Mouse (Mus musculus) midbrain, embryonic 14.5 days (tissue): ENCODE results near the gene Atp5h. TPM values are rescaled to one million over a fixed set of nuclear protein-coding genes. Genes with fewer than 3 reads are reported as not detected.
A peak's percentile ranks its signal among the peaks of the same experiment; 100 is the strongest.

ENCODE experiments used
- ATAC-seq: fragments of 200-750 bp; cut with Nextera tagmentation; 2 replicates; pipeline ENCODE4 v1.8.0; 2017; ENCODE audit warnings: moderate number of reproducible peaks, moderate library complexity; ENCODE audit not compliant: low FRiP score, low TSS enrichment
- DNase-seq: peaks from one replicate; pipeline ENCODE4 v3.0.0-alpha.2; 2015
- H3K27ac ChIP-seq: fragments of 300-500 bp; sonication (generic); replicated peaks from 2 replicates; pipeline ENCODE4 v1.5.1; 2014; ENCODE audit warnings: mild to moderate bottlenecking, low read depth, low read length, moderate library complexity
- H3K27me3 ChIP-seq: fragments of 300-500 bp; sonication (generic); 2 replicates; pipeline ENCODE4 v1.6.1; 2014; ENCODE audit warnings: low read length, control low read depth, mixed read lengths; ENCODE audit not compliant: control insufficient read depth, insufficient read depth
- H3K36me3 ChIP-seq: fragments of 300-500 bp; sonication (generic); 2 replicates; pipeline ENCODE4 v1.6.1; 2014; ENCODE audit warnings: low read length, control low read depth; ENCODE audit not compliant: control insufficient read depth, insufficient read depth
- H3K4me1 ChIP-seq: fragments of 300-500 bp; sonication (generic); 2 replicates; pipeline ENCODE4 v1.6.1; 2014; ENCODE audit warnings: mild to moderate bottlenecking, antibody characterized with exemption, low read length, control low read depth; ENCODE audit not compliant: control insufficient read depth, insufficient read depth
- H3K4me2 ChIP-seq: fragments of 300-500 bp; sonication (generic); 2 replicates; pipeline ENCODE4 v1.6.1; 2014; ENCODE audit warnings: mild to moderate bottlenecking, low read length, moderate library complexity
- H3K4me3 ChIP-seq: fragments of 300-500 bp; sonication (generic); replicated peaks from 2 replicates; pipeline ENCODE4 v1.5.1; 2014; ENCODE audit warnings: low read depth, low read length
- H3K9ac ChIP-seq: fragments of 300-500 bp; sonication (generic); replicated peaks from 2 replicates; pipeline ENCODE4 v1.6.1; 2014; ENCODE audit warnings: mild to moderate bottlenecking, low read length, moderate library complexity
- H3K9me3 ChIP-seq: fragments of 300-500 bp; sonication (generic); 2 replicates; pipeline ENCODE4 v1.6.1; 2016; ENCODE audit warnings: low read length, control low read depth, mixed read lengths; ENCODE audit not compliant: control insufficient read depth
- WGBS: fragments of 180-500 bp; shearing (Covaris S2); extraction: QIAGEN DNeasy Blood & Tissue Kit; methylation state at CpG from one replicate; pipeline ENCODE4 v1.1.7; 2014; 5-methylcytosine and 5-hydroxymethylcytosine counted together
- polyA plus RNA-seq: library from polyadenylated mRNA; unstranded; fragments of >200 nt; fragmentation: Nextera tagmentation; extraction: Ambion mirVana; gene quantifications from 2 replicates; pipeline ENCODE4 v1.2.1, GENCODE M21; 2014

The Atp5h gene
- polyA plus RNA-seq, 1 experiment from 2014 or later: 838 TPM

GRCm38 (mm10) chr11:115381743-115382539 is 37.8 kb downstream of the Atp5h start, which contains the start of gene Cdr2l:
Gene Cdr2l, plus strand, starts transcription at chr11:115381916.
- peak within 1 kb of the TSS; percentile 90 for H3K4me2 ChIP-seq
- H3K9ac ChIP-seq: peak within 1 kb of the TSS; percentile 98
- H3K27me3 ChIP-seq: no peaks in the 10 kb centered on the region
- H3K9me3 ChIP-seq: no peaks in the 10 kb centered on the region
- H3K4me1 ChIP-seq: peaks cover 30% of the 10 kb centered on the region
- H3K36me3 ChIP-seq: no peaks in the 10 kb centered on the region
- H3K4me3 ChIP-seq: peak within 1 kb of the TSS; percentile 91
- ATAC-seq: peak; percentile 88
- DNase-seq: peak; percentile 96
- under 1% methylated on average over 76 of the region's 76 CpGs for WGBS
- H3K27ac ChIP-seq: peak within 1 kb of the TSS; percentile 97

- Histone ChIP-seq H3K36me3 (no peaks in the 10 kb centered on the region), H3K9ac (no peak overlapping the region; the same call in 1 of the 2 replicates), H3K27me3 (no peaks in the 10 kb centered on the region), H3K4me3 (peak overlapping the region; percentile 91), H3K9me3 (no peaks in the 10 kb centered on the region), H3K27ac (peak overlapping the region; percentile 97; the same call in 1 of the 2 replicates), H3K4me2 (peak overlapping the region; percentile 90), H3K4me1 (peaks cover 30% of the 10 kb centered on the region)
- 13% methylated on average over 9 of the region's 9 CpGs for WGBS
- no peak for ATAC-seq
- peak; percentile 21 for DNase-seq
Measured at GRCm38 (mm10) chr11:115381276-115381675, 38.5 kb downstream of the Atp5h start.

GRCm38 (mm10) chr11:115377854-115378253 is 41.9 kb downstream of the Atp5h start:
- no peaks in the 10 kb centered on the region for H3K27me3 ChIP-seq
- WGBS: 92% methylated on average over 7 of the region's 7 CpGs
- H3K36me3 ChIP-seq: no peaks in the 10 kb centered on the region
- no peaks in the 10 kb centered on the region for H3K9me3 ChIP-seq
- no peak for DNase-seq
- H3K9ac ChIP-seq: no peak overlapping the region
- ATAC-seq: no peak
- no peak overlapping the region for H3K27ac ChIP-seq
- peaks cover 17% of the 10 kb centered on the region for H3K4me1 ChIP-seq
- no peak overlapping the region for H3K4me2 ChIP-seq
- no peak overlapping the region for H3K4me3 ChIP-seq

GRCm38 (mm10) chr11:115377254-115377653 is 42.5 kb downstream of the Atp5h start:
- Histone ChIP-seq H3K9ac (no peak overlapping the region), H3K4me2 (no peak overlapping the region), H3K9me3 (no peaks in the 10 kb centered on the region), H3K27me3 (no peaks in the 10 kb centered on the region), H3K4me3 (no peak overlapping the region), H3K36me3 (no peaks in the 10 kb centered on the region), H3K4me1 (peaks cover 13% of the 10 kb centered on the region), H3K27ac (no peak overlapping the region)
- DNase-seq (no peak), ATAC-seq (no peak)
- 93% methylated on average over 4 of the region's 4 CpGs for WGBS

GRCm38 (mm10) chr11:115376722-115377121 is 43.0 kb downstream of the Atp5h start:
- Histone ChIP-seq H3K4me3 (no peak overlapping the region), H3K9ac (no peak overlapping the region), H3K27ac (no peak overlapping the region), H3K4me1 (peaks cover 13% of the 10 kb centered on the region), H3K36me3 (no peaks in the 10 kb centered on the region), H3K27me3 (no peaks in the 10 kb centered on the region), H3K4me2 (no peak overlapping the region), H3K9me3 (no peaks in the 10 kb centered on the region)
- DNase-seq (no peak), ATAC-seq (no peak)
- WGBS: 69% methylated on average over 7 of the region's 7 CpGs

- ATAC-seq: no peak
- H3K27me3 ChIP-seq: no peaks in the 10 kb centered on the region
- peak overlapping the region; percentile 78 for H3K27ac ChIP-seq
- 68% methylated on average over 12 of the region's 12 CpGs for WGBS
- H3K36me3 ChIP-seq: no peaks in the 10 kb centered on the region
- DNase-seq: no peak
- H3K9ac ChIP-seq: peak overlapping the region; percentile 69
- H3K4me1 ChIP-seq: peaks cover 13% of the 10 kb centered on the region
- peak overlapping the region; percentile 46 for H3K4me3 ChIP-seq
- H3K4me2 ChIP-seq: peak overlapping the region; percentile 81
- H3K9me3 ChIP-seq: no peaks in the 10 kb centered on the region
Measured at GRCm38 (mm10) chr11:115374695-115375425, 44.9 kb downstream of the Atp5h start.

GRCm38 (mm10) chr11:115373805-115374694 is 45.7 kb downstream of the Atp5h start:
- no peaks in the 10 kb centered on the region for H3K36me3 ChIP-seq
- no peaks in the 10 kb centered on the region for H3K27me3 ChIP-seq
- peak; percentile 82 for DNase-seq
- peaks cover 13% of the 10 kb centered on the region for H3K4me1 ChIP-seq
- ATAC-seq: peak; percentile 57; the same call in 1 of the 2 replicates
- WGBS: 1% methylated on average over 30 of the region's 30 CpGs
- H3K4me2 ChIP-seq: peak overlapping the region; percentile 81
- peak overlapping the region; percentile 69 for H3K9ac ChIP-seq
- H3K4me3 ChIP-seq: peak overlapping the region; percentile 46
- H3K27ac ChIP-seq: peak overlapping the region; percentile 78
- no peaks in the 10 kb centered on the region for H3K9me3 ChIP-seq

GRCm38 (mm10) chr11:115372737-115373136 is 47.0 kb downstream of the Atp5h start:
- WGBS: 37% methylated on average over 2 of the region's 2 CpGs
- H3K27ac ChIP-seq: no peak overlapping the region

More at GRCm38 (mm10) chr11:115372737-115373136, 47.0 kb downstream of the Atp5h start:
- H3K27me3 ChIP-seq: no peaks in the 10 kb centered on the region
- H3K36me3 ChIP-seq: no peaks in the 10 kb centered on the region
- H3K9me3 ChIP-seq: no peaks in the 10 kb centered on the region
- DNase-seq (no peak), ATAC-seq (no peak)
- peaks cover 13% of the 10 kb centered on the region for H3K4me1 ChIP-seq
- H3K4me2 ChIP-seq: no peak overlapping the region
- no peak overlapping the region for H3K4me3 ChIP-seq
- H3K9ac ChIP-seq: no peak overlapping the region
